Comparison of ENCODE assay signal across 24 mouse cellular contexts in genomic region chr2:27829551-27829950, GRCm38 (mm10). TPM values are rescaled to one million over a fixed set of nuclear protein-coding genes. Genes with fewer than 3 reads are reported as not detected.
A peak's percentile ranks its signal among the peaks of the same experiment; 100 is the strongest.
DNase-seq lines count a peak whose midpoint lies in the region; ATAC-seq and TF ChIP-seq lines count a peak whose summit lies in the region.
"Had no signal": no experiment of that assay in that cellular context is flagged by ENCODE, and none has a peak within 500 bp of the region (broad histone marks: within the 10 kb centered on the region; RNA-seq: fewer than 3 reads in every experiment).

No protein-coding gene starts in this region.

- no peak for ATAC-seq in cerebellum, adult (ENCODE audit: insufficient number of reproducible peaks, low FRiP score, low TSS enrichment)
- ATAC-seq in hindbrain, postnatal 0 days, result no peak
- ATAC-seq in hindbrain, embryonic 14.5 days (ENCODE audit: low FRiP score), result no peak
- ATAC-seq: midbrain, embryonic 13.5 days; Patski had no signal

- WGBS in hindbrain, postnatal 0 days, result 48% methylated on average over 5 of the region's 5 CpGs
- WGBS in hindbrain, embryonic 14.5 days, result 78% methylated on average over 5 of the region's 5 CpGs

- H3K27ac ChIP-seq in hindbrain, postnatal 0 days, result no peak overlapping the region
- no peak overlapping the region for H3K27ac ChIP-seq in hindbrain, embryonic 14.5 days
- H3K27ac ChIP-seq: forebrain, embryonic 12.5 days; hindbrain, embryonic 12.5 days; limb, embryonic 12.5 days; midbrain, embryonic 13.5 days had no signal

- no peaks in the 10 kb centered on the region for H3K27me3 ChIP-seq in hindbrain, postnatal 0 days (ENCODE audit: insufficient read depth, low read length)
- H3K27me3 ChIP-seq in hindbrain, embryonic 14.5 days (ENCODE audit: control insufficient read depth, insufficient read depth, low read length), result no peaks in the 10 kb centered on the region
- H3K27me3 ChIP-seq: forebrain, embryonic 12.5 days; hindbrain, embryonic 12.5 days; limb, embryonic 12.5 days; midbrain, embryonic 13.5 days; Patski had no signal

- TF ChIP-seq CTCF in hindbrain, postnatal 0 days (IDR thresholded peaks at IDR 0.05; ENCODE audit: low read depth), result no peak

- H3K4me2 ChIP-seq in hindbrain, postnatal 0 days (ENCODE audit: low read depth, low read length), result no peak overlapping the region
- no peak overlapping the region for H3K4me2 ChIP-seq in hindbrain, embryonic 14.5 days (replicated peaks)
- H3K4me2 ChIP-seq: forebrain, embryonic 12.5 days; heart, embryonic 11.5 days; hindbrain, embryonic 12.5 days; limb, embryonic 12.5 days; liver, embryonic 11.5 days; midbrain, embryonic 13.5 days had no signal

- no peak overlapping the region for H3K9ac ChIP-seq in hindbrain, postnatal 0 days (replicated peaks; ENCODE audit: low read length)
- no peak overlapping the region for H3K9ac ChIP-seq in hindbrain, embryonic 14.5 days
- H3K9ac ChIP-seq: forebrain, embryonic 12.5 days; hindbrain, embryonic 12.5 days; limb, embryonic 12.5 days; midbrain, embryonic 13.5 days had no signal

- no peaks in the 10 kb centered on the region for H3K4me1 ChIP-seq in hindbrain, postnatal 0 days (ENCODE audit: insufficient read depth, low read length)
- no peaks in the 10 kb centered on the region for H3K4me1 ChIP-seq in hindbrain, embryonic 14.5 days (replicated peaks; ENCODE audit: control insufficient read depth, insufficient read depth, low read length)
- H3K4me1 ChIP-seq: midbrain, embryonic 13.5 days had no signal

- no peak overlapping the region for H3K4me3 ChIP-seq in hindbrain, postnatal 0 days (ENCODE audit: low read length)
- H3K4me3 ChIP-seq in hindbrain, embryonic 14.5 days (replicated peaks; ENCODE audit: low read length), result no peak overlapping the region
- H3K4me3 ChIP-seq: forebrain, embryonic 12.5 days; hindbrain, embryonic 12.5 days; limb, embryonic 12.5 days; megakaryocyte, embryonic 14.5 days; midbrain, embryonic 13.5 days had no signal

- no peaks in the 10 kb centered on the region for H3K9me3 ChIP-seq in hindbrain, postnatal 0 days (ENCODE audit: low read length)
- H3K9me3 ChIP-seq in hindbrain, embryonic 14.5 days (ENCODE audit: control insufficient read depth, low read length), result no peaks in the 10 kb centered on the region
- H3K9me3 ChIP-seq: forebrain, embryonic 12.5 days; G1E; hindbrain, embryonic 12.5 days; limb, embryonic 12.5 days; megakaryocyte, embryonic 14.5 days; midbrain, embryonic 13.5 days had no signal

- DNase-seq in cerebellum, adult 11-12 months, result peak; percentile 8
- DNase-seq in hindbrain, postnatal 0 days (ENCODE audit: low spot score), result peak; percentile 11
- DNase-seq in hindbrain, embryonic 14.5 days (ENCODE audit: low spot score), result no peak
- DNase-seq in cerebellum, postnatal 14 days, result peak; percentile 61 to 72
- DNase-seq in left cerebral cortex, adult 18-20 months (ENCODE audit: low spot score in 2 of 2), result no peak
- no peak for DNase-seq in embryo, embryonic 10 days (ENCODE audit: low spot score)
- DNase-seq: adrenal gland, postnatal 25 days; gastrocnemius, postnatal 14 days; heart, postnatal 36 days; kidney, adult 11 months; kidney, postnatal 14 days; layer of hippocampus, adult 9-11 months; lung, postnatal 36 days had no signal

- no peaks in the 10 kb centered on the region for H3K36me3 ChIP-seq in hindbrain, postnatal 0 days (ENCODE audit: insufficient read depth, low read length)
- no peaks in the 10 kb centered on the region for H3K36me3 ChIP-seq in hindbrain, embryonic 14.5 days (replicated peaks; ENCODE audit: control insufficient read depth, insufficient read depth)
- H3K36me3 ChIP-seq: forebrain, embryonic 12.5 days; G1E; hindbrain, embryonic 12.5 days; limb, embryonic 12.5 days; midbrain, embryonic 13.5 days had no signal

RNA-seq across cellular contexts. Expression of gene Col5a1, which starts 56.7 kb away (rescaled TPM):
- 23.6 and 25.9 TPM in 2 replicates for total RNA-seq in hindbrain, postnatal 0 days (2014; rRNA removed)
- 7.1 and 8.0 TPM in 2 replicates for polyA plus RNA-seq in hindbrain, postnatal 0 days (2015; fragmentation: Nextera tagmentation; extraction: Ambion mirVana)
- polyA plus RNA-seq in hindbrain, embryonic 14.5 days (2014; fragmentation: Nextera tagmentation; extraction: Ambion mirVana), result 12.2 and 14.7 TPM in 2 replicates
- total RNA-seq in left cerebral cortex, adult 18-20 months (2021), result 1 to 10 TPM; 7.3 to 8.7 TPM
- total RNA-seq: granulocyte monocyte progenitor cell, adult 5-6 weeks had no signal

Comparison
In these comparisons a context has a peak if more than half of its experiments do, and no peak if none do; other contexts are left out.
1. DNase-seq: peak in cerebellum, adult 11-12 months (single experiment), hindbrain, postnatal 0 days (single experiment) and cerebellum, postnatal 14 days (2 of 2); none in hindbrain, embryonic 14.5 days (single experiment), left cerebral cortex, adult 18-20 months (0 of 2) and embryo, embryonic 10 days (single experiment).